Mouse (Mus musculus) E14TG2a.4 (cell line): Measurements from ENCODE around the gene Rap1gap2.

Experiments used
- H3K27me3 ChIP-seq: 2 replicates; pipeline ENCODE4 v1.6.1; 2014; ENCODE audit warnings: low read length, control low read depth; ENCODE audit not compliant: insufficient read depth
- H3K36me3 ChIP-seq: 2 replicates; pipeline ENCODE4 v1.6.1; 2014; ENCODE audit warnings: low read length, control low read depth; ENCODE audit not compliant: insufficient read depth
- H3K4me1 ChIP-seq: replicated peaks from 2 replicates; pipeline ENCODE4 v1.6.1; 2014; ENCODE audit warnings: low read depth, low read length, control low read depth
- H3K4me3 ChIP-seq: replicated peaks from 2 replicates; pipeline ENCODE4 v1.5.1; 2014; ENCODE audit warnings: mild to moderate bottlenecking, low read length
- H3K9me3 ChIP-seq: 2 replicates; pipeline ENCODE4 v1.6.1; 2014; ENCODE audit warnings: low read length, control low read depth
- CTCF ChIP-seq: conservative IDR thresholded peaks from 2 replicates; pipeline ENCODE4 v1.5.1; 2014; ENCODE audit warnings: low read length
- NANOG ChIP-seq: IDR thresholded peaks from 2 replicates; pipeline ENCODE4 v1.6.1; 2014; ENCODE audit warnings: borderline replicate concordance, low read length, mixed read lengths
- POU5F1 ChIP-seq: IDR thresholded peaks from 2 replicates; pipeline ENCODE4 v1.6.1; 2014; ENCODE audit warnings: low read length, borderline replicate concordance

Gene Rap1gap2

DNA sequence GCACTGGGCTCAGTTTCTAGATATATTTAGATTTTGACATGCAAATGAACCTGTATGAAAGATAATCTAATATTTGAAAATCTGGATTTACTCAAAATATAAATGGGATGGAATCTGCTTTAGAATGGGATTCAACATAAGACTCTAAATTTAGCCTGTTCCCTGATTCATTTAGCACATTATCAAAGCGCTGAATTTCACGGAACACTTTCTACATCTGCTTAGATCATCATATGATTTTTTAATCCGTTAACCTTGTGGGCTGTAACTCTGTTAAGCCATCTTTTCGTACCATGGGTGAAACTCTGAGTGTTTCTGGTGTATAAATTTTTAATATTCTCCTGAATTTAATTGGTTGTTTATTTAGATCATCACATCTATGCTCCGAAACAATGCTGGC, 184.4 kb downstream of the Rap1gap2 start:
- Histone ChIP-seq H3K4me1 (no peaks in the 10 kb centered on the region), H3K4me3 (no peak overlapping the region), H3K9me3 (no peaks in the 10 kb centered on the region), H3K27me3 (no peaks in the 10 kb centered on the region), H3K36me3 (no peaks in the 10 kb centered on the region)
- TF ChIP-seq CTCF (no peak), NANOG (no peak), POU5F1 (no peak)

DNA sequence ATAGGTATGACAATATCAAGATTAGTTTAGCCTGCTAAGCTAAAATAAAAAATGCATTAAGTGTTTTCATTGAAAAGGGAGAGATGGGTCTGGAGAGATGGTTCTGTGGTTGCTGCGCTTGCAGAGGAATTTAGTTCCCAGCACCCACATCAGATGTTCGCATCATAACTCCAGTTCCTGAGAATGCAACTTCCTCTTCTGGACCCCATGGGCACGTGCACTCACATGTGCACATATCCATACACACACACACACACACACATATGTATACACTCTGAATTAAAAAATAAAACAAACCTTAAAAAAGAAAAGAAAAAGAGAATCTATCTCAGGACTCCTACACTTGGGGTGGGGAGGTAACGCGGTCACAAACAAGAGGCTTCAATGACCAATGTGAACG, 188.7 kb downstream of the Rap1gap2 start:
- Histone ChIP-seq H3K4me1 (no peaks in the 10 kb centered on the region), H3K9me3 (no peaks in the 10 kb centered on the region), H3K27me3 (no peaks in the 10 kb centered on the region), H3K36me3 (no peaks in the 10 kb centered on the region), H3K4me3 (no peak overlapping the region)
- TF ChIP-seq NANOG (no peak), CTCF (no peak), POU5F1 (no peak)

DNA sequence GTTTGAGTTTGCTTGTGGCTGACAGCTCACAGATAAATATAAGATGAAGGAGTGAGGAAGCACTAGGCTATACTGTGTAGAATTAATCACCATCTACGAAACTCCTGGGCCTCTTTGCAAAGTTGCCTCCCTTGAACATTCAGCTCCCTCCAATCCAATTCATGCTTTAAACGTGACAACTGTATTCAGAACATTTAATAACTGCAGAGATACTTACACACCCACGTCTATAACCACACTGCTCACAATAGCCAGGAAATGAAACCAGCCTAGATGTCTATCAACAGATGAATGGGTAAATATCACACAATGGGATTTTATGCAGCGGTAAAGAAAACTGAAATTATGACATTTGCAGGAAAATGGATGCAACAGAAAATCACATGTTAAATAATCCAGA, 189.6 kb downstream of the Rap1gap2 start:
- Histone ChIP-seq H3K27me3 (no peaks in the 10 kb centered on the region), H3K36me3 (no peaks in the 10 kb centered on the region), H3K9me3 (no peaks in the 10 kb centered on the region), H3K4me1 (no peaks in the 10 kb centered on the region), H3K4me3 (no peak overlapping the region)
- TF ChIP-seq CTCF: no peak
- TF ChIP-seq POU5F1: no peak
- no peak for TF ChIP-seq NANOG

DNA sequence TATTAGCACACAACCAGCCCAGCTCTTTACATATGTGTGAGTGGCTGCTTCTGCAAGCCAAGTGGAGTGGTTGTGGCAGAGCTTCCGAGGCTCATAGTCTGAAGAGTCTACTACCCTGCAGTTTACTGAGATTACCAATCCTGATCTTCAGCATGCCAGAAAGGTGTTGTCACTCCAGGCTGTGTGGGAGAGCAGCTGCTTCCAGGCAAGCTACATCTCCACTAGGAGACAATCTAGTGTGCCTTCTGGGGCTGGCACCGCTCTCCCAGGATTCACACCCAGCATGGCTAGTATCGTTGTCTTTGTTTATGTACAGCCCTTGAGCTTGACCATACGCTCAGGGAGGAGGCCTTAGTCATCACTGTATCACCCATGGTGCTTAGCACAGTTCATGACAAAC, 191.1 kb downstream of the Rap1gap2 start:
- no peaks in the 10 kb centered on the region for H3K36me3 ChIP-seq
- H3K27me3 ChIP-seq: no peaks in the 10 kb centered on the region
- TF ChIP-seq CTCF (no peak), NANOG (no peak), POU5F1 (no peak)
- no peak overlapping the region for H3K4me3 ChIP-seq
- no peaks in the 10 kb centered on the region for H3K4me1 ChIP-seq
- no peaks in the 10 kb centered on the region for H3K9me3 ChIP-seq

DNA sequence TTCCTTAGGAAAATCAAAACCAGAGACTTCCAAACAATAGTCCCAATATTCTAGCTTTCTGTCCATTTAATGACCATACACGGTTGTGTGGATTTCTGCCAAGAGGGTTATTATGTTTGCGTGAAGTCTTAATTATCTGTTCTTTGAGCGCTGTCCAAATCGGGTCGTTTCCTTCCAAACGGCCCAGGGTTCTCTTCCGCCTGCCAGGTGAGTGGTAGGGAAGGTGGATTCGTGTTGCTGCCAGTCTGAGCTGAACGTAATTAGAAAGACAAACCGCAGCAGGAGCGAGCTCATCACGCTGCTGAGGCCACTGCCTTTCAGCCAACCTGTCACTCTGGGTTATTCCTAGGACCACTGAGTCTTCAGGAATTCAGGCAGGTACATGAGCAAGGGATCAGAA, 195.0 kb downstream of the Rap1gap2 start:
- no peak overlapping the region for H3K4me3 ChIP-seq
- no peaks in the 10 kb centered on the region; the same call in 1 of the 2 replicates for H3K27me3 ChIP-seq
- no peaks in the 10 kb centered on the region for H3K9me3 ChIP-seq
- no peak for TF ChIP-seq NANOG
- TF ChIP-seq POU5F1: no peak
- TF ChIP-seq CTCF: no peak
- H3K4me1 ChIP-seq: no peaks in the 10 kb centered on the region
- H3K36me3 ChIP-seq: no peaks in the 10 kb centered on the region

DNA sequence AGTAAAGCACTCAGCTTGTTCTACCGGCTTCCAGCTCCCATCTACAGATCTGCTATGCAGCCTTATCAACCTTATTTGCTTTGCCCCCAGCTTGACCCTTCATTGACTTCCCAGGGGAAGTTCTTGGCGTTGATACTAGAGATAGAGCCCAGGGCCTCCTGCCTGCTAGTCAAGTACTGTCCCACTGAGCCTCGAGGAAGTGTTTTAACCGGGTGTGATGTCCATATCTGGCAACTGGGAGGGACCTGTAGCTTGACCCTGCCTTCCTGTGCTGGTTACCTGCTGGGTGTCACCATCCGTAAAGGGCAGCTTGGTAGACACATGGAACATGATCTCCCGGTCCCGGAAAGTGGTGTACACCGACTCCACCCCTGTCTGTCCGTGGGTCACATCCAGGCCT, 196.6 kb downstream of the Rap1gap2 start:
- no peaks in the 10 kb centered on the region for H3K9me3 ChIP-seq
- H3K36me3 ChIP-seq: no peaks in the 10 kb centered on the region
- no peaks in the 10 kb centered on the region; the same call in 1 of the 2 replicates for H3K27me3 ChIP-seq
- no peaks in the 10 kb centered on the region for H3K4me1 ChIP-seq
- TF ChIP-seq NANOG (no peak), CTCF (no peak), POU5F1 (no peak)
- no peak overlapping the region for H3K4me3 ChIP-seq

DNA sequence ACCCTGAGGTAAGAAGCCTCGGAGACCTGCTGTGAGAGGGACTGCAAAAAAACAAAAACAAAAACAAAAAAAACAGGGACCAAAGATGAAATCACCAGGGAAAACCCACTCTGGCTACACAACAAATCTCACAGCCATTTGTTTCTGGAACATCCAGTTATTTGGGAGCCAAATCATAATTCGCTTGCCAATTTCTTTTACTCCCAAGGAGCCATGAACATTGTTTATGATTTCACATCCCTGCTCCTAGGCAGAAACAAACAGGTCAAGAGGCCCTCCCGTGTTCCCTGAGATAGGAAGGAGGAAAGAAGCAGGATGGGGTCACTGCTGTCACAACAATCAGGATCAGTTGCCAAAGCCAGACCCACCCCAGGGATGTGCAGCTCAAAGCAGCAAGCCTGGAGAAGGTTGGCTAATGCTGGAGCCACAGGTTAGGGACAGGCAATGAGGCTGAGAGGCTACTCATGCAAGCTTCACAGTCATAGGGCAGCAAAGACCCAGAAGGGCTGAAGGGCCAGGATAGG, 197.2 kb downstream of the Rap1gap2 start:
- no peaks in the 10 kb centered on the region for H3K36me3 ChIP-seq
- H3K4me3 ChIP-seq: no peak overlapping the region
- H3K9me3 ChIP-seq: no peaks in the 10 kb centered on the region
- TF ChIP-seq CTCF (no peak), NANOG (no peak), POU5F1 (no peak)
- no peaks in the 10 kb centered on the region for H3K4me1 ChIP-seq
- H3K27me3 ChIP-seq: no peaks in the 10 kb centered on the region; the same call in 1 of the 2 replicates

DNA sequence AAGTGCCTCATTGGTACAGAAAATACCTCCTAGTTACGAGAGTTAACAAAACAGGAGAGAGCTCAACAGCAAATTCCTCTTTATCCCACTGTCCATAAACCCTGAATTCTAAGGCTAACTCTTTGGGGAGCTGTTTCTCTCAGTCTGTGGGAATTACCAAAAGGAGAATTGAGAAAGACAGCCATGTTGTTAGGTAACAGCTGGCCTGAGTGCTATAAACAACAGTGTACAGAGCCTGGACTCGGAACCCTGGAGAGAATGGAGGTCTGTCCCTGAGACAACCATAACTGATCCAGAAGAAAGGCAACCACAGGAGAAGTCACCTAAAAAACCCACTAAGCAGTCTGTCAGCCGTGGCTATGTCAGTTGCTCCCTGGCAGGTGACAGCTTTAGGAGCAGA, 198.3 kb downstream of the Rap1gap2 start:
- H3K27me3 ChIP-seq: no peaks in the 10 kb centered on the region; the same call in 1 of the 2 replicates
- TF ChIP-seq NANOG (no peak), CTCF (no peak), POU5F1 (no peak)
- H3K36me3 ChIP-seq: no peaks in the 10 kb centered on the region
- H3K4me1 ChIP-seq: no peaks in the 10 kb centered on the region
- no peaks in the 10 kb centered on the region for H3K9me3 ChIP-seq
- H3K4me3 ChIP-seq: no peak overlapping the region

DNA sequence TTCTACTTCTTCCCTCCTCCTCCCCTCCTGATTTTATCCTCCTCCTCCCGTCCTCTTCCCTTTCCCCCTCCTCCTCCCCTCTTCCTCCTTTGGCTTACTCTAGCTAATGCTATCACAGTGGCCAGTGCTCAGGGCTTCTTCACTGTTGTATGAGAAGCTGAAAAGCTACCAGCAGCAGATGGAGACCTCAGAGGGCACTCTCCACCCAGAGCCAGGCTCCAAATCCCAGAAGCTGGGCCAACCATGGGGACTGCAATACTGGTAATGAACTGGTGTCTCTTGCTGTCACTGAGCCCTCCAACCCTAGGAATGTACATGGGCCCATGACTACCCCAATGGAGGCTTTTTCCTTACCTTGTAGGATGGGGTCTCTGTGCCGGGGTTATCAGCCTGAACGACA, 198.8 kb downstream of the Rap1gap2 start:
- H3K27me3 ChIP-seq: no peaks in the 10 kb centered on the region; the same call in 1 of the 2 replicates
- H3K9me3 ChIP-seq: no peaks in the 10 kb centered on the region
- TF ChIP-seq NANOG (no peak), CTCF (no peak), POU5F1 (no peak)
- no peaks in the 10 kb centered on the region for H3K4me1 ChIP-seq
- H3K4me3 ChIP-seq: no peak overlapping the region
- H3K36me3 ChIP-seq: no peaks in the 10 kb centered on the region
